Mouse (Mus musculus) stomach, embryonic 16.5 days (tissue): ENCODE measurements around the gene Tnfrsf4. TPM values are rescaled to one million over a fixed set of nuclear protein-coding genes. Genes with fewer than 3 reads are reported as not detected.
A peak's percentile ranks its signal among the peaks of the same experiment; 100 is the strongest.

Source experiments
- ATAC-seq: fragments of 200-750 bp; cut with Nextera tagmentation; 2 replicates; pipeline ENCODE4 v1.8.0; 2017; ENCODE audit warnings: moderate number of reproducible peaks, moderate TSS enrichment; ENCODE audit not compliant: insufficient read depth, low FRiP score
- H3K27ac ChIP-seq: fragments of 300-500 bp; sonication (generic); 2 replicates; pipeline ENCODE4 v1.5.1; 2014; ENCODE audit warnings: low read length
- H3K27me3 ChIP-seq: fragments of 300-500 bp; sonication (generic); 2 replicates; pipeline ENCODE4 v1.6.1; 2014; ENCODE audit warnings: low read length, control low read depth, mixed read lengths; ENCODE audit not compliant: control insufficient read depth, insufficient read depth
- H3K36me3 ChIP-seq: fragments of 300-500 bp; sonication (generic); 2 replicates; pipeline ENCODE4 v1.6.1; 2014; ENCODE audit warnings: low read length; ENCODE audit not compliant: control insufficient read depth, insufficient read depth
- H3K4me1 ChIP-seq: fragments of 300-500 bp; sonication (generic); 2 replicates; pipeline ENCODE4 v1.6.1; 2014; ENCODE audit warnings: low read length, control low read depth, mixed read lengths; ENCODE audit not compliant: control insufficient read depth, insufficient read depth
- H3K4me2 ChIP-seq: fragments of 300-500 bp; sonication (generic); 2 replicates; pipeline ENCODE4 v1.6.1; 2014; ENCODE audit warnings: low read depth, low read length, mixed read lengths
- H3K4me3 ChIP-seq: fragments of 300-500 bp; sonication (generic); replicated peaks from 2 replicates; pipeline ENCODE4 v1.5.1; 2014; ENCODE audit warnings: mild to moderate bottlenecking, low read length
- H3K9ac ChIP-seq: fragments of 300-500 bp; sonication (generic); 2 replicates; pipeline ENCODE4 v1.6.1; 2014; ENCODE audit warnings: low read length
- H3K9me3 ChIP-seq: fragments of 300-500 bp; sonication (generic); replicated peaks from 2 replicates; pipeline ENCODE4 v1.6.1; 2016; ENCODE audit warnings: low read length, control low read depth; ENCODE audit not compliant: control insufficient read depth
- WGBS: fragments of 180-500 bp; shearing (Covaris S2); extraction: QIAGEN DNeasy Blood & Tissue Kit; methylation state at CpG from one replicate; pipeline ENCODE4 v1.1.7; 2014; 5-methylcytosine and 5-hydroxymethylcytosine counted together
- polyA plus RNA-seq: library from polyadenylated mRNA; unstranded; fragments of >200 nt; fragmentation: Nextera tagmentation; extraction: Ambion mirVana; gene quantifications from 2 replicates; pipeline ENCODE4 v1.2.1, GENCODE M21; 2015

Tnfrsf4 gene
- polyA plus RNA-seq, 1 experiment from 2014 or later, result 0.87 TPM

DNA sequence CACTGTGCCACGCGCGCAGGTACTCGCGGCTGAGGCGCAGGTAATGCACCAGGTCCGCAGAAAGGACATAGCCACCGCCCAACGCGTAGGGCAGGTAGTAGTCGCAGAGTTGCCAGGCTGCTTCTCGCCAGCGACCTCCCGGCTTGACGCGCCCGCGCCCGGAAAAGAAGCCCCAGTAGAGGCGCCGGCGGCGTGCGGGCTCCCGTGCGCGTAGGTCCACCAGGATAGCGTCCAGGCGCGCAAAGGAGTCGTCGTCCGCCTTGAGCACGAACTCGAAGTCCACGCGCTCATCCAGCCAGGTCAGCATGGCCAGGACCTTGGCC, 21.8 kb upstream of the Tnfrsf4 start:
- Histone ChIP-seq H3K9ac (peak overlapping the region; percentile 89), H3K9me3 (no peaks in the 10 kb centered on the region), H3K27me3 (no peaks in the 10 kb centered on the region), H3K36me3 (no peaks in the 10 kb centered on the region; the same call in 1 of the 2 replicates), H3K4me2 (peak overlapping the region; percentile 94), H3K4me1 (peaks cover 21% of the 10 kb centered on the region), H3K4me3 (peak overlapping the region; percentile 69), H3K27ac (peak overlapping the region; percentile 96)
- ATAC-seq, result no peak
- 19% methylated on average over 37 of the region's 37 CpGs for WGBS

DNA sequence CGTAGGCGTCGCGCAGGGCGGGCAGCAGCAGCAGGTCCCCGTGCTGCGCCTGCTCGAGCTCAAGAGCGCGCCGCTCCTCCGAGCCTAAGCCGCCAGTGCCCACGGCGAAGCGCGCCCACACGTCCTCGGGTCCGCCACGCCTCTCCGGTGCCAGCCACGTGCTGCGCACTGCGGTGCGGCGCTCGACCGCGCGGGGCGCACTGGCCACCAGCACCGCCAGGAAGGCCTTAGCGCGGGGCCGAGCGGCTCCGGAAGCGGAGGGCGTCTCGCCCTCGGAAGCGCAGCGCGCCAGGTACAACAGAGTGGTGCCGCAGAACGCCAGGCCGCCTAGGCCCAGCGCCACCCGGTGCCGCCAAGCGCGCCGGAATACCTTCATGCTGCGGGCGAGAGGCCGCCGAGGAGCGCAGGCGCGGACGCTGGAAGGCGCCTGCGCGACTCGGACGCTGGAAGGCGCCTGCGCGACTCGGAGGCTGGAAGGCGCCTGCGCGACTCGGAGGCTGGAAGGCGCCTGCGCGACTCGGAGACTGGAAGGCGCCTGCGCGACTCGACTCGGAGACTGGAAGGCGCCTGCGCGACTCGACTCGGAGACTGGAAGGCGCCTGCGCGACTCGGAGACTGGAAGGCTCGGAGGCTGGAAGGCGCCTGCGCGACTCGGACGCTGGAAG, 21.3 kb upstream of the Tnfrsf4 start, which contains the start of the genes B3galt6 and Sdf4:
B3galt6 (minus strand) TSS at position 409 of the 665 bp plus-strand sequence.
Sdf4 (plus strand) TSS at position 632 of the 665 bp plus-strand sequence.
- ATAC-seq, result peak; percentile 88
- Histone ChIP-seq H3K9ac (peak within 1 kb of the TSS; percentile 94), H3K4me1 (peaks cover 21% of the 10 kb centered on the region), H3K36me3 (no peaks in the 10 kb centered on the region; the same call in none of the 2 replicates), H3K9me3 (no peaks in the 10 kb centered on the region), H3K27me3 (no peaks in the 10 kb centered on the region), H3K4me2 (peak within 1 kb of the TSS; percentile 94), H3K27ac (peak within 1 kb of the TSS; percentile 97), H3K4me3 (peak within 1 kb of the TSS; percentile 95)
- under 1% methylated on average over 99 of the region's 99 CpGs for WGBS

DNA sequence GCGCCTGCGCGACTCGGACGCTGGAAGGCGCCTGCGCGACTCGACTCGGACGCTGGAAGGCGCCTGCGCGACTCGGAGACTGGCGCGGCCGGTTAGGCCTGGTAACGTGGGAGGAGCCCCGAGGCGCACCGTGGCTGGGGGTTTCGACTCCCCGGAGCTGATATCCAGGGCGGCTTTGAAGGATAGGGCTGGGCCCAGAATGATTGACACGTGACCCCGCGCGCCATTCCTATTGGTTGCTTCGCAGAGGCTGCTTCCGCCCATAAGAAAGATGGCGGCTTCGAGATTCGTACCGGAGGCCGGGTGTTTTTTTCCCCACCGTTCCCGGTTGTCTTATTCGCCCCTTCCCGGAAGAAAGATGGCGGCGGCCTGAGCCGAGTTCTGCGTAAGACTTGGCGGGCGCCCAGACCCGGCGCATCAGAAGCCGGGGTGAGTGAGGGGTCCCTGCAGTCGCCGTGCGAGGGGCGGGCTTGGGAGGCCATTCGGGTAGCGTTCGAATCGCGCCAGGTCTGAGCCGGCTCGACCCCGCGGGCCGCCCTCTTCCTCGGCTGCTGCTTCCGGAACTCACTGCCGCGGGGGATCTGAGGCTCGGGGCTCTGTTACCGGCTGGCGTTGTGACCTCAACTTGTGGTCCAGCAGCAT, 20.6 kb upstream of the Tnfrsf4 start:
- peak overlapping the region; percentile 97 for H3K27ac ChIP-seq
- H3K4me2 ChIP-seq, result peak overlapping the region; percentile 80
- ATAC-seq, result peak; percentile 91
- H3K4me3 ChIP-seq, result peak overlapping the region; percentile 95
- H3K4me1 ChIP-seq, result peaks cover 21% of the 10 kb centered on the region
- H3K27me3 ChIP-seq, result no peaks in the 10 kb centered on the region
- WGBS, result under 1% methylated on average over 70 of the region's 70 CpGs
- H3K9ac ChIP-seq, result peak overlapping the region; percentile 94
- H3K9me3 ChIP-seq, result no peaks in the 10 kb centered on the region
- no peaks in the 10 kb centered on the region; the same call in none of the 2 replicates for H3K36me3 ChIP-seq

DNA sequence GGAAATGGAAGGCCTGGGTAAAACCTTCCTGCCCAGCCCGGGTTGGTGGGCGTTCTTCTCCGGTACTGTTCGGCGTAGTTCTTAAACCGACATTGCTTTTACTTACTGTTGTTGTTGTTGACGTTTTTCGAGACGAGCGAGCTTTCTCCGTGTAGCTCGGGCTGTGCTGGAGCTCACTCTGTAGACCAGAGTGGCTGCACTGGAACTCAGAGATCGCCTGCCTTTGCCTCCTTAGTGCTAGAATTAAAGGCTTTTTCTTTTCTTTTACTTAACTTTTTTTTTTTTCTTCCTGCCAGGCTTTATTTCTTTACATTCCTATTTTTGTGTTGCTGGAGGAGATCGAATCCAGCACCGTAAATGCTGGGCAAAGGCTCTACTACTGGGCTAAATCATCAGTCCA, 20.0 kb upstream of the Tnfrsf4 start:
- H3K27me3 ChIP-seq, result no peaks in the 10 kb centered on the region
- H3K4me2 ChIP-seq, result peak overlapping the region; percentile 80
- H3K27ac ChIP-seq, result peak overlapping the region; percentile 97
- H3K4me1 ChIP-seq, result peaks cover 21% of the 10 kb centered on the region
- peak overlapping the region; percentile 95 for H3K4me3 ChIP-seq
- no peaks in the 10 kb centered on the region for H3K9me3 ChIP-seq
- no peak for ATAC-seq
- WGBS, result 6% methylated on average over 15 of the region's 15 CpGs
- H3K36me3 ChIP-seq, result no peaks in the 10 kb centered on the region; the same call in none of the 2 replicates
- H3K9ac ChIP-seq, result peak overlapping the region; percentile 94

DNA sequence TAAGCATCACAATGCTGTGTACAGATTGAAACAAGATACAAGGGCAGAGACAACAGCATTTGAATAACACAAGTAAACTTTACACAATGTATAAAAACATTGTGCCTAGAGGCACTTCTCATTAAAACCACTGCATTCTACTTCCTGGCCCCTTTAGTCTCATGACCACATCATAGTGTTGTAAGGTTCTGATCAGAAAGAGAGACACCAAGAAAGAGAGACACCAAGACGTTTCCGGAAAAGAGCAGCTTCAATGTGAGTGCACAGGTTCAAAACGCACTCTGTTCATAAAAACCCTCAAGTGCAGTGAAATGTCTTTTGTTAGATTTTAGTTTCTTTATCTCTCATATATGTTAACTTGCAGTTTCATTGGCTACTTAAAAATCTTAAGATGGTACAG, 9.5 kb upstream of the Tnfrsf4 start:
- Histone ChIP-seq H3K4me3 (no peak overlapping the region), H3K27me3 (no peaks in the 10 kb centered on the region), H3K9me3 (no peaks in the 10 kb centered on the region), H3K9ac (no peak overlapping the region), H3K27ac (no peak overlapping the region), H3K4me2 (no peak overlapping the region), H3K36me3 (peaks cover 41% of the 10 kb centered on the region), H3K4me1 (no peaks in the 10 kb centered on the region)
- ATAC-seq, result no peak
- 94% methylated on average over 3 of the region's 3 CpGs for WGBS

DNA sequence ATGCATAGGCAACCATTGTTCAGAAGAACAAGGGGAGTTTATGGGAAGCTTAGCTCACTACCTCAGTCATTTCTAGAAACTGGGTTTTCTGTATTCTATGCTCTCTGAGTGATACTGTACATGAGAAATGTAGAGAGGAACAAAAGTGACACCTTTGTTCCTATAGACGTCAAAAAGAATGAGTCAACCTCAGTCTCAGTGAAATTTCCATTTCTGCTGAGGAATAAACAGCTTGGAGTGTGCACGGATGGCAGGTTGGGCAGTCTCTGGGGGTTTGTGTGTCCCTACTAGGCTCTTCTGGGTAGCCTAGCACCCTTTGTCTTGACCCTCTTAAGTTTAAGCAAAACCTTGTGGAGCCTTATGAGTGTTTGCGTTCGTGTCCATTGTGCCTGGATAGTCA, 5.3 kb upstream of the Tnfrsf4 start:
- no peaks in the 10 kb centered on the region for H3K9me3 ChIP-seq
- H3K27me3 ChIP-seq, result no peaks in the 10 kb centered on the region
- no peak overlapping the region for H3K9ac ChIP-seq
- no peak overlapping the region for H3K4me3 ChIP-seq
- no peak for ATAC-seq
- H3K27ac ChIP-seq, result no peak overlapping the region
- H3K4me1 ChIP-seq, result no peaks in the 10 kb centered on the region
- H3K4me2 ChIP-seq, result no peak overlapping the region
- 95% methylated on average over 4 of the region's 4 CpGs for WGBS
- peaks cover 35% of the 10 kb centered on the region for H3K36me3 ChIP-seq

DNA sequence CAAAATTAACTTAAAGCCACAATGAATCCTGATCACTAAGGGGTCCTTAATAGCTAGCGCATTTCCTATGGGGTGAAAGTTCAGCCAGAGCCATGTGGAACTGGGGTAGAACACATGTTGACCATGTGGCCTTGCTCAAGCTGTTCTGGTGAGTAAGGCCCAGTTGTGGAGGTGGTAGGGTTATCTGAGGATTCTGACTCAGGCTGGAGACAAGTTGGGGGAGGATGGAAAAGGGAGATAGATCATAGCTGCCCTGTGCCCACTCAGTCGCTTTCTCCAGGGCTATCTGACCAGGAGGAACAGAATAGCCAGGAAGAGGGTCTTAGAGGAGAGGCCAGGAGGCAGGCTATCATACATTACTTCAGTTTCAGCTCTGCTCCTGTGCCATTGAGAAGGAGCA, 793 bp downstream of the Tnfrsf4 start:
- Histone ChIP-seq H3K27ac (no peak overlapping the region), H3K9ac (no peak overlapping the region), H3K9me3 (no peaks in the 10 kb centered on the region), H3K27me3 (no peaks in the 10 kb centered on the region), H3K4me2 (no peak overlapping the region), H3K36me3 (peaks cover 10% of the 10 kb centered on the region), H3K4me1 (no peaks in the 10 kb centered on the region), H3K4me3 (no peak overlapping the region)
- ATAC-seq, result no peak
- WGBS, result 84% methylated on average over 2 of the region's 2 CpGs

DNA sequence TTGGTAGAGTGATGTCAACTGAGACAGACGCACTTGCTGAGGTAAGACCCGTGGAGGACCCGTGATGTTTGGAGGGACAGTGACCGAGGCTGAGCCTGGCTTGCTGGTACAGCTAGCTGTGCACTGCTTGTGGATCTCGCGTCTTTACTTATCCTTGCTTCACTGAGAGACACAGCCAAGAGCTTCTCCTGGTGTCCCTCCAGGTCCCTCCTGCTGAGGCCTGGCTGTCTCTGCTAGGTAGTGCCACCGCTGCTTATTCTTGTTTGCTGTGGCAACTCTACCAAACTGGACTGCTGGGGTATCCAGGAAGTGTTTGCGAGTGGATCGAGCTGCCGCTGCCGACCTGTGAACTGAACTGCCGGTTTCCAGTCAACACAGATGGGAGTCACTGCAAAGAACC, 6.1 kb downstream of the Tnfrsf4 start:
- WGBS, result 87% methylated on average over 12 of the region's 12 CpGs
- no peak overlapping the region for H3K9ac ChIP-seq
- H3K4me1 ChIP-seq, result no peaks in the 10 kb centered on the region
- no peaks in the 10 kb centered on the region for H3K27me3 ChIP-seq
- no peaks in the 10 kb centered on the region for H3K36me3 ChIP-seq
- no peak for ATAC-seq
- H3K27ac ChIP-seq, result no peak overlapping the region
- no peaks in the 10 kb centered on the region for H3K9me3 ChIP-seq
- H3K4me2 ChIP-seq, result no peak overlapping the region
- no peak overlapping the region for H3K4me3 ChIP-seq

DNA sequence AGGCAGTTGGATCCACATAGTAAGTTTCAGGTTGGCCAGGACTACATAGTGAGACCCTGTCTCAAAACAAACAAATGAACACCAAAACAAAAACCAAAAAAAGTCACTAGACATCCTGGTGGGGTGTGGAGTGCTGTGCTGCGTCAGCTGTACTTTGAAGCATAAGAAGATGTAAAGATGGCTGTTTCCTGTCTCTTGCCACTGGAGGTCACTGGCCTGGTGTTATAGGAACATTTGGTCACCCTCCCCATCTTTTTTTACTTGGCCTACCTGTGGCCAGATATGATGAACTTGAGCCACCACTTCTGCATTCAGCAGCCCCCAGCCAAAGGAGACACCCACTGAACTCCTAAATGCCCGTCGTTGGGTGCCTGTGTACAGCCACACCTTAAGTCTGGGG, 7.7 kb downstream of the Tnfrsf4 start:
- ATAC-seq, result no peak
- H3K4me3 ChIP-seq, result no peak overlapping the region
- no peaks in the 10 kb centered on the region for H3K9me3 ChIP-seq

More for the DNA sequence above, 7.7 kb downstream of the Tnfrsf4 start:
- H3K4me1 ChIP-seq, result peaks cover 9% of the 10 kb centered on the region; the same call in 1 of the 2 replicates
- H3K36me3 ChIP-seq, result no peaks in the 10 kb centered on the region
- no peak overlapping the region for H3K27ac ChIP-seq
- H3K27me3 ChIP-seq, result no peaks in the 10 kb centered on the region
- no peak overlapping the region for H3K4me2 ChIP-seq
- whole genome bisulfite sequencing, result 54% methylated on average over 3 of the region's 3 CpGs
- no peak overlapping the region for H3K9ac ChIP-seq
